Mouse (Mus musculus) cerebellum, adult 9-11 months (tissue): ENCODE measurements around the gene Olfr591.
"Not testable (repeated sequence)": the region's sequence is repeated elsewhere in the genome, so short reads cannot be mapped to it uniquely, and the experiment has no call there.

Experiments used
- DNase-seq: peaks from one replicate; pipeline ENCODE4 v3.0.0; 2022

The Olfr591 gene

DNA sequence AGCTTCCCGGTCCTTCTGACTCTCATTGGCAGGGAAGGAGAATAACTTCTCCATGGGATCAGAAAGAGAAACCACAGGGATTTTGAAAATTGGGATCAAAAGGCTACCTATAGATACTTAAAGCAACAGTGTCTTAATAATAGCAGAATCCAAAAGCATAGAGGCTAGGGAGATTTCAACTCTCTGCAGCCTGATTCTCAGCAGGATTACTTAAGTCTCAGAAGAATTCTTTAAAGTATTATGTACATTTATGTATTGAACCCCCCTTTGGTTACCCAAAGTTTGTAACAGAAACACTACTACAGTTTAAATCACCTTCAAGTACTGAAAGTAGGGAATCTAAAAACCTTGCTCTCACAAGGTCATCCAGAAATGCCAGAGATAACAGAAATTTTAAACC, at the start of gene Olfr591:
Olfr591 (minus strand) TSS at position 101 of the 400 bp plus-strand sequence.
- DNase-seq = no peak

DNA sequence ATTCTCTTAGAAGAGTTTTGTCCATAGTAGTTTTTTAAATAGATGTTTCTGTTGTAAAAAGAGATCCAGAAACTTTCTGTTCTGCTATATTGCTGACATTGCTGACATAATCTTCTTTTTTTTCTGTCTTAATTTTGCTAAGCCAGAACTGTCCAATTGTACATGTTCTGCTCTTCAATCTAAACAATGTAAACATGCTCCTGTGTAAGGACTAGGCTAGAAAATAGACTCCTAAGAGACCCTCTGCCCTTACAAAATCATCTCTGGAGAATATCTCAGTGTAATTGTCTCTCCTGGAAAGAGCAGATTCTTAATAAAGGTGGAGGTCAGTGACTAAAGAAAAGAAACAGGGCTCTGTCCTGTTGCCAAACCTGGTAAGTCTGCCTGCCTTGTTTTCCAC, 38.6 kb upstream of the Olfr591 start, which contains the start of gene Olfr594:
Olfr594 (plus strand) TSS at position 301 of the 400 bp plus-strand sequence.
- DNase-seq = no peak

DNA sequence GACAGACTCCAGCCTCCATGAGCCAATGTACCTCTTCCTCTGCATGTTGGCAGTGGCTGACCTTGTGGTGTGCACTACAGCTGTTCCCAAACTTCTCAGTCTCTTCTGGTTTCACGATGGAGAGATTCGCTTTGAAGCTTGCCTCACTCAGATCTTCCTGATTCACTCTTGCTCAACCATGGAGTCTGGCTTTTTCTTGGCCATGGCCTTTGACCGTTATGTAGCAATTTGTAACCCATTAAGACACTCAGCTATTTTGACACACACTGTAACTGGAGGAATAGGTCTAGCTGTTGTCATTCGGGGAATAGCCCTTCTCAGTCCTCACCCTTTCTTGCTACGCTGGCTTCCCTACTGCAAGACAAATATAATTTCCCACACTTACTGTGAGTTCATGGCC, 33.9 kb upstream of the Olfr591 start:
- not testable (repeated sequence) for DNase-seq

DNA sequence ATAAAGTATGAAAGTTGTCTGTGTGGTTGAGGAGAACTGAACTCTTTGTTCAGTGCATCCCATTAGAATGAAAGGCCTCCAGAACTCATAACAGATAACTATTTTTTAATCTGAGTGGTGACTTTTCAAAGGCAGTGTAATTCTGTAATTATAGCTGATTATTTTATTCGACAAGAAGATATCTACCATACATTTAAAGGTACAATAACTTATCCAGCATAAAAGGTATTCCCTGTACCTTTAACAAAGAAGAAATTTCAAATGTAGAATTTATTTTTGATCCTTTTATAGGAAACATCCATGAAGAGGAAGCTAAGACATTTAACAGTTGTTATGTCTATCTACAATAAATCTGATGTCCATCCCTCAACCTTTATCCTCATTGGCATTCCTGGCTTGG, 33.4 kb upstream of the Olfr591 start, which contains the start of gene Olfr593:
Olfr593 (plus strand) TSS at position 301 of the 400 bp plus-strand sequence.
- DNase-seq = no peak

DNA sequence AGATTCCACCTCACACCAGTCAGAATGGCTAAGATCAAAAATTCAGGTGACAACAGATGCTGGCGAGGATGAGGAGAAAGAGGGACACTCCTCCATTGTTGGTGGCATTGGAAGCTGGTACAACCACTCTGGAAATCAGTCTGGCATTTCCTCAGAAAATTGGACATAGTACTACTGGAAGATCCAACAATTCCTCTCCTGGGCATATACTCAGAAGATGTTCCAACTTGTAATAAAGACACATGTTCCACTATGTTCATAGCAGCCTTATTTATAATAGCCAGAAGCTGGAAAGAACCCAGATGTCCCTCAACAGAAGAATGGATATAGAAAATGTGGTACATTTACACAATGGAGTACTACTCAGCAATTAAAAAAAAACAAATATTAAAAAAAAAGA, 6.4 kb upstream of the Olfr591 start, which contains the start of gene Olfr592:
Olfr592 (plus strand) TSS at position 301 of the 400 bp plus-strand sequence.
- not testable (repeated sequence) for DNase-seq

DNA sequence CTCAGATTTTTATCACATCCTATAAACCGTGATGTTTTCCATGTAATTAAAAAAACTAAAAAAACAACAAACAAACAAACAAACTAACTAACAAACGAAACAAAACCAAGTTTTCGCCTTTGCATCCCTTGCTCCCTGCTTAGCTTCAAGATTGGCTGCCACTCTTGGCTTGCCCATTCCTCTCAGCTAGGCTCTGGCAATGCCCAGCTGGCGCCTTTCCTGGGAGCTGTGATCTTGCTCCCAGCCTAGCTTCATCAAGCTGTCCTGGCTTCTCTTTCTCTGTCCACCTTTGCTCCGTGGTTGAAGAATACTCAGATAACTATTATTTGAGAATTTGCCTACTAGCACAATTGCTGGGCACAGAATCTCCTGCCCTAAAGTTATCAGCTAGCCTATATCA, 8.4 kb downstream of the Olfr591 start:
- no peak for DNase-seq

DNA sequence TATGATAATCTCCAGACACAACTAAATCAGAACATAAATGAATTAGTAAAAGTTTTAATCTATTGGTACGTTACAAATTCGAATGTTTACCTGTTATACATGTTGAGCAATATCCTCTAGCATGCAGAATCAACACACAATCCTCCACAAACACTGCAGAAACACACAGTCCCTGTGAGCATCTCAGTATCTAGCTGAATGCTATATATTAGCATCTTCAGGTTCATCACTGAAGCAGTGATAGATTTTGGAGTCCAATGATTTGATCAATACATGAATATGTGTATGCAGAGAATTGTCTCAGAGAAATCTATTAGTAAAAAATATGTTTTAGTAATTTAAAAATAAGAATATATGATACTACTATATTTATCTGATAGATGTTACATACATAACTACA, 21.9 kb downstream of the Olfr591 start, which contains the start of gene Olfr589:
Olfr589 (minus strand) TSS at position 101 of the 400 bp plus-strand sequence.
- DNase-seq = no peak

DNA sequence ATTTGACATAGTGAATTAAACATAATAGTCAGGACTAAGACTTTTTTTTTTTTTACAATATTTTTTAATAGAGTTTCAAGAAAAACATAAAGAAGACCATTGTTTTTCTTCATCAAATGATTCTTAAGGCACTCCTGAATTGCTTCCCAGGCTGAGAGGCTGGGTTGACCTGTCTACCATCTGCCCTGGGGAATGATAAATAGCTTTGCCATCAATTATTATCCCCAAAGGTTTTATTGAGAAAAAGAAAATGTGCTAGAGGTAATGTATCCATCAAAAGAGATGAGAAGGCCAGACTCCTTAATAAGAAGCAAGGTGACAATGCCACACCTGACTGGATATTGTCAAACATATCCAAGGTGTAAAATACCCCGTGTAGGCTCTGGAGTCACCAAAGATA, 37.6 kb downstream of the Olfr591 start, which contains the start of gene Olfr588-ps1:
Olfr588-ps1 (plus strand) TSS at position 301 of the 400 bp plus-strand sequence.
- DNase-seq = no peak

DNA sequence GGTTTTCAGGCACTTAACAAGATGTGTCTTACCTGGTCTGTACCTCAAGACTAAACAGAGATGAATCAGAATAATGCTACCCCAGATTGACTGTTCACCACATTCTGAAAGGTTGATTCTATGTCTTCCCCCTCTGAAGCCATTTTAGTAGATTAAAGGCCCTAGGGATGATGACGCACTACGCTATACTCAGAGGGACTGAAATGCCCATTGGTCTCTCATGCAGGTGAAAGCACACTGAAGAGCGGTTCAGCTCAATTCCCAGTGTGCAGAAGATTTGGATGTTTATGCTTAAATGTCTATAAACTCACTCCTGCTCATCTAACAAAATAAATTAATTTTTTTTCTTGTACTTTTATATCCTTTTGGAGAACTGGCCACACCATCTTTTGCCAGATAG, 52.6 kb downstream of the Olfr591 start, which contains the start of gene Olfr586:
Olfr586 (minus strand) TSS at position 101 of the 400 bp plus-strand sequence.
- DNase-seq = no peak

DNA sequence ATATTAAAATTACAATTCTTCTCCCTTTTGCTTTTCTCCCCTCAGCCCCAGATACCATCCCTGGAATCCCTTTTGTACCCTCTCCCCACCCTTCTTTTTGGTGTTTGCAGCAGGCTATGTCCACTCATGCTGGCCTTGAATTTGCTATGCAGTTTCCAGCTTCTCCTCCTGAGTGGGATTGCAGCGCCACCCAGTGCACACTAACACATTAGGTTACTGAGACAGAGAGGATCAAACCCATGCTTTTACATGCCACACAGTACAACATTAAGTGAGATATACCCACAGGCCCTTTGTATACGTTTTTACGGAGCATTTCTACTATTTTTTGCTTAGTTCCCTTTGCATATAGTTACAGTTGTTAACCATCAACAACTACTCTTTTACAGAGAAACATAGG, 58.7 kb downstream of the Olfr591 start:
- no peak for DNase-seq
